Mouse (Mus musculus) MEL (cell line): ENCODE data around the gene Dph1. TPM values are rescaled to one million over a fixed set of nuclear protein-coding genes. Genes with fewer than 3 reads are reported as not detected.

Source experiments
- DNase-seq: peaks from one replicate; pipeline ENCODE4 v3.0.0; 2011; ENCODE audit warnings: low read depth, low spot score
- H3K27ac ChIP-seq: 2 replicates; pipeline ENCODE4 v1.5.1; 2012; ENCODE audit warnings: low read depth, mild to moderate bottlenecking, control low read depth, low read length, moderate library complexity; ENCODE audit not compliant: control insufficient read depth
- H3K27me3 ChIP-seq, 2 experiments: fragments of 150-350 bp in 1 of 2; sonication (generic) in 1 of 2; 2 replicates each; pipeline ENCODE4 v1.6.1; 2012; ENCODE audit warnings: low read length in 2 of 2, mild to moderate bottlenecking in 2 of 2, improper control_type of control experiment in 1 of 2, moderate library complexity in 1 of 2; ENCODE audit not compliant: insufficient read depth in 2 of 2, control insufficient read depth in 1 of 2
- H3K36me3 ChIP-seq, 2 experiments: 2 replicates each; pipeline ENCODE4 v1.6.1; 2012 to 2014; ENCODE audit warnings: low read length in 2 of 2, improper control_type of control experiment in 1 of 2, inconsistent platforms in 1 of 2, mild to moderate bottlenecking in 1 of 2; ENCODE audit not compliant: insufficient read depth in 2 of 2, control insufficient read depth in 1 of 2
- H3K4me1 ChIP-seq, 2 experiments: fragments of 150-350 bp in 1 of 2; sonication (generic) in 1 of 2; 2 replicates each; pipeline ENCODE4 v1.6.1; 2012; ENCODE audit warnings: low read length in 2 of 2, improper control_type of control experiment in 1 of 2, mild to moderate bottlenecking in 1 of 2; ENCODE audit not compliant: insufficient read depth in 2 of 2, control insufficient read depth in 1 of 2
- H3K4me3 ChIP-seq, 2 experiments: fragments of 150-350 bp in 1 of 2; sonication (generic) in 1 of 2; 2 replicates each; pipeline ENCODE4 v1.5.1; 2012; ENCODE audit warnings: low read depth in 2 of 2, low read length in 2 of 2, mild to moderate bottlenecking in 2 of 2, moderate library complexity in 2 of 2, control low read depth in 1 of 2, improper control_type of control experiment in 1 of 2; ENCODE audit not compliant: control insufficient read depth in 1 of 2, insufficient read depth in 1 of 2
- H3K79me2 ChIP-seq: 2 replicates; pipeline ENCODE4 v1.6.1; 2012; ENCODE audit warnings: mild to moderate bottlenecking, low read length, moderate library complexity; ENCODE audit not compliant: control insufficient read depth, poor library complexity, insufficient read depth
- H3K9ac ChIP-seq: 2 replicates; pipeline ENCODE4 v1.6.1; 2012; ENCODE audit warnings: low read depth, mild to moderate bottlenecking, control low read depth, low read length, moderate library complexity; ENCODE audit not compliant: control insufficient read depth, poor library complexity, severe bottlenecking
- H3K9me3 ChIP-seq: fragments of 150-350 bp; sonication (generic); replicated peaks from 2 replicates; pipeline ENCODE4 v1.6.1; 2012; ENCODE audit warnings: mild to moderate bottlenecking, low read length, improper control_type of control experiment, moderate library complexity; ENCODE audit not compliant: insufficient read depth
- CHD1 ChIP-seq: IDR thresholded peaks from 2 replicates; pipeline ENCODE4 v1.6.1; 2012; ENCODE audit warnings: low read depth, mild to moderate bottlenecking, inconsistent platforms, low read length, improper control_type of control experiment
- CTCF ChIP-seq, 3 experiments: IDR thresholded peaks in 2 of 3; conservative IDR thresholded peaks in 1 of 3; 2 replicates each; pipeline ENCODE4 v1.5.1; 2011 to 2012; ENCODE audit warnings: low read length in 3 of 3, low read depth in 2 of 3, mild to moderate bottlenecking in 2 of 3, improper control_type of control experiment in 1 of 3, inconsistent platforms in 1 of 3, mixed read lengths in 1 of 3, moderate library complexity in 1 of 3; ENCODE audit not compliant: control insufficient read depth in 1 of 3, insufficient read depth in 1 of 3, poor library complexity in 1 of 3, severe bottlenecking in 1 of 3
- ETS1 ChIP-seq: IDR thresholded peaks from 2 replicates; pipeline ENCODE4 v1.6.1; 2012; ENCODE audit warnings: low read depth, mild to moderate bottlenecking, inconsistent platforms, low read length, improper control_type of control experiment, moderate library complexity
- GABPA ChIP-seq: IDR thresholded peaks from 2 replicates; pipeline ENCODE4 v1.6.1; 2012; ENCODE audit warnings: low read depth, mild to moderate bottlenecking, inconsistent platforms, low read length, improper control_type of control experiment, moderate library complexity
- GATA1 ChIP-seq: IDR thresholded peaks from 2 replicates; pipeline ENCODE4 v1.6.1; 2011; ENCODE audit warnings: low read depth, low read length, improper control_type of control experiment
- JUND ChIP-seq: IDR thresholded peaks from 2 replicates; pipeline ENCODE4 v1.6.1; 2011; ENCODE audit warnings: low read depth, mild to moderate bottlenecking, improper control_type of control experiment, low read length
- KAT2A ChIP-seq: conservative IDR thresholded peaks from 2 replicates; pipeline ENCODE4 v1.6.1; 2012; ENCODE audit warnings: low read depth, low read length, improper control_type of control experiment, inconsistent platforms
- MAFK ChIP-seq: IDR thresholded peaks from 2 replicates; pipeline ENCODE4 v1.6.1; 2011; ENCODE audit warnings: low read depth, mild to moderate bottlenecking, low read length, improper control_type of control experiment, borderline replicate concordance
- MAX ChIP-seq: IDR thresholded peaks from 2 replicates; pipeline ENCODE4 v1.6.1; 2011; ENCODE audit warnings: low read length, improper control_type of control experiment
- MAZ ChIP-seq: IDR thresholded peaks from 2 replicates; pipeline ENCODE4 v1.6.1; 2012; ENCODE audit warnings: low read depth, mild to moderate bottlenecking, inconsistent platforms, low read length, improper control_type of control experiment
- MEF2A ChIP-seq: IDR thresholded peaks from 2 replicates; pipeline ENCODE4 v1.6.1; 2014; ENCODE audit warnings: low read depth, mild to moderate bottlenecking, inconsistent platforms, low read length, improper control_type of control experiment; ENCODE audit not compliant: poor library complexity, insufficient replicate concordance, severe bottlenecking; ENCODE audit errors: extremely low read depth
- MYB ChIP-seq: IDR thresholded peaks from 2 replicates; pipeline ENCODE4 v1.6.1; 2011; ENCODE audit warnings: mild to moderate bottlenecking, low read depth, low read length, improper control_type of control experiment
- MYC ChIP-seq: IDR thresholded peaks from 2 replicates; pipeline ENCODE4 v1.6.1; 2011; ENCODE audit warnings: low read depth, mild to moderate bottlenecking, low read length, improper control_type of control experiment, moderate library complexity
- NELFE ChIP-seq: IDR thresholded peaks from 2 replicates; pipeline ENCODE4 v1.6.1; 2011; ENCODE audit warnings: low read depth, low read length, improper control_type of control experiment
- POLR2AphosphoS5 ChIP-seq: IDR thresholded peaks from 2 replicates; pipeline ENCODE4 v1.6.1; 2012; ENCODE audit warnings: low read depth, borderline replicate concordance, mild to moderate bottlenecking, inconsistent platforms, low read length, moderate library complexity, mixed read lengths
- SIN3A ChIP-seq: IDR thresholded peaks from 2 replicates; pipeline ENCODE4 v1.6.1; 2012; ENCODE audit warnings: low read length, improper control_type of control experiment, inconsistent platforms
- TCF12 ChIP-seq: IDR thresholded peaks from 2 replicates; pipeline ENCODE4 v1.6.1; 2014; ENCODE audit warnings: low read depth, mild to moderate bottlenecking, inconsistent platforms, low read length, improper control_type of control experiment, moderate library complexity
- USF1 ChIP-seq: IDR thresholded peaks from 2 replicates; pipeline ENCODE4 v1.6.1; 2014; ENCODE audit warnings: low read depth, mild to moderate bottlenecking, inconsistent platforms, low read length, improper control_type of control experiment, moderate library complexity
- USF2 ChIP-seq, 2 experiments: IDR thresholded peaks; 2 replicates each; pipeline ENCODE4 v1.6.1; 2011 to 2012; ENCODE audit warnings: improper control_type of control experiment in 2 of 2, low read length in 2 of 2, borderline replicate concordance in 1 of 2, inconsistent platforms in 1 of 2, low read depth in 1 of 2, mild to moderate bottlenecking in 1 of 2; ENCODE audit not compliant: insufficient read depth in 1 of 2
- ZC3H11A ChIP-seq: IDR thresholded peaks from 2 replicates; pipeline ENCODE4 v1.6.1; 2012; ENCODE audit warnings: low read depth, mild to moderate bottlenecking, inconsistent platforms, low read length, improper control_type of control experiment
- polyA plus RNA-seq, 2 experiments: library from polyadenylated mRNA; stranded (reverse) in 1 of 2; unstranded in 1 of 2; fragments of >175 nt in 1 of 2; fragments of >200 nt in 1 of 2; gene quantifications; 2 replicates each; pipeline versions ENCODE4 v1.2.1 to v1.2.4; 2012; ENCODE audit warnings: low replicate concordance in 2 of 2, low read depth in 1 of 2; ENCODE audit not compliant: insufficient read length in 2 of 2, insufficient read depth in 1 of 2, missing spikeins in 1 of 2
- total RNA-seq: library from RNA; depleted of rRNA; stranded (reverse); fragments of 300-350 nt; gene quantifications from 2 replicates; pipeline ENCODE4 v1.2.3, GENCODE M21; 2012

Dph1 gene
- total and polyA plus RNA-seq, 3 experiments = 58.4 to 59.5 TPM; not detected in 1

DNA sequence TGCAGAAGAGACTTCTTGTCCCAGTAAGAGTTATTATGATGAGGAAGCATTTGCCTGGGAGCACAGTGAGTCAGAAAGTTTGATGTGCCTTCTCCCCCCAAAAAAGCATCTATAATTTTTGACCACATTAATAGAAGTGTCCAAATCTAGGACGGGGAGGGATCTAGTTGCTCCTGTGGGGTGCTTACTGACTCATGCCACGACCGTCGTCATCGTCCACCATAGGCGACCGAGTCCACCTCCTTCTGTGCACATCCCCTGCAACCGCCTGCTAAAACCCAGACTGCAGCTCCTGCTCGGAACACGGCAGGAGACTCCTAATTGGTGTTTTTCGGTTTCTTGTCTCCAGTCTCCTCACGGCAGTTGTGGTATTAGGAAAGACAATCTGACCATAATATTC, 33.0 kb upstream of the Dph1 start:
- TF ChIP-seq CHD1 (no peak), MEF2A (no peak), TCF12 (no peak), JUND (no peak), GABPA (no peak), MAX (no peak), MYB (no peak), SIN3A (no peak), KAT2A (no peak), CTCF (IDR thresholded peaks at IDR 0.05 in 2 of 3, conservative IDR thresholded peaks at IDR 0.05 in 1 of 3; ENCODE audit: control insufficient read depth in 1 of 3, insufficient read depth in 1 of 3, low read depth in 2 of 3, low read length in 3 of 3, poor library complexity in 1 of 3, severe bottlenecking in 1 of 3) (no peak), ETS1 (no peak)
- Histone ChIP-seq H3K79me2 (no peaks in the 10 kb centered on the region), H3K9ac (no peak overlapping the region), H3K9me3 (no peaks in the 10 kb centered on the region), H3K27ac (no peak overlapping the region), H3K27me3 (no peaks in the 10 kb centered on the region), H3K36me3 (no peaks in the 10 kb centered on the region), H3K4me1 (no peaks in the 10 kb centered on the region), H3K4me3 (no peak overlapping the region)
- DNase-seq = no peak

DNA sequence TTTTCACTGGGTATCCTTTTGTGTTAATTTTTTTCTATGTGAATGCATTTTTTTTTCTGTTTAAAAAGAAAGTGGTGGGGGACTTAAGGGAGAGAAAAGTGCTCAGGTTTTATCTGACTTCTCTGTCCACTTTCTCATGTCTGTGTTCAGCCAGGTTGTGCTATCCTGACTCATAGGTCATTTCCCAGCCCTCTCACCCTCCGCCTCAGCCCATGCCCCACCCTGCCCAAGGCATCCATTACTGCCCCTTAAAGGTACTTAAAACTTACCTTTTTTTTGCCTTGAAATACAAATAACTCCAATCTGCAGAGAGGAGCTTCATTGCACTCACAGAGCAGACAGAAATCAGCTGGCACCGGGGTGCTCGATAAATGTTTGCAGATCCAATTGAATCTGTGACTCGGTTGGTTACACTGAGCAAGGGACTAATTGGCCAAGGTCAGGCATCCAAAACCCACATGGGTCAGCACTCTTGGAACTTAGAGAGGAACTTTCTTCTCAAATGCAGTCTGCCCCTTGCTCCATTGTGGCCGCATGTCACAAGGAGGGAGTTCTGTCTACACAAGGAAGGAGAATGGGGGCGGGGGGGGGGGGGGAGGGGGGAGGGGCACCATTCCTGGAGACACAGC, 29.6 kb upstream of the Dph1 start:
- no peaks in the 10 kb centered on the region for H3K27me3 ChIP-seq
- H3K27ac ChIP-seq = no peak overlapping the region
- no peaks in the 10 kb centered on the region for H3K9me3 ChIP-seq
- TF ChIP-seq MYC (no peak), MAX (no peak), ZC3H11A (no peak), TCF12 (no peak), MAZ (no peak), GATA1 (no peak), MAFK (no peak), NELFE (no peak), GABPA (no peak), USF1 (no peak), CHD1 (no peak), USF2 (IDR thresholded peaks at IDR 0.05; ENCODE audit: borderline replicate concordance in 1 of 2, insufficient read depth in 1 of 2, low read depth in 1 of 2, low read length in 2 of 2) (no peak), POLR2AphosphoS5 (no peak)
- no peak overlapping the region for H3K4me3 ChIP-seq
- H3K9ac ChIP-seq = no peak overlapping the region
- no peaks in the 10 kb centered on the region for H3K4me1 ChIP-seq
- no peaks in the 10 kb centered on the region for H3K36me3 ChIP-seq
- H3K79me2 ChIP-seq = no peaks in the 10 kb centered on the region
- DNase-seq = no peak
